Mouse (Mus musculus): Measurements from ENCODE around the gene Clip2. TPM values are rescaled to one million over a fixed set of nuclear protein-coding genes. Genes with fewer than 3 reads are reported as not detected.

Clip2 gene
- polyA plus RNA-seq, 1 experiment from 2014 or later, result 4.6 TPM

DNA sequence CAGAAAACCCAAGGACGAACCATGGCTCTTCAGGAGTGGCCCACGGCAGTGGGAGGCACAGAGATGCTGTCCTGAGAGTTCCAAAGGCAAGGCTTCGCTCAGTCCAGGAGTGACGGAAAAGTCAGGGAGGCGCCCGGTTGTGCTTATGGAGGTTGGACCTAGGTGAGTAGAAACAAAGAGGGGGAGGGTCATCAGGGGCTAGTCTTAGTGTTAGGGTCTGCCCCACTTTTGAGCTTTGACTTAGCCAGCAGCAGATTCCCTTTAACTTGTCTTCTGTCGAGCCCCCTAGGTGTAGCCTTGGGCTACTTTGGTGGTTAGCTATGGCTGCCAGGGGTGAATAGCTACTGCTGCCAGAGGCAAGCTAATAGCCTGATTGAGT, 7.8 kb upstream of the Clip2 start, which contains the start of gene Syna:
Gene Syna (minus strand): TSS at position 101 of the 379 bp plus-strand sequence.
- Histone ChIP-seq H3K4me2 (no peak within 1 kb of the TSS), H3K9ac (no peak within 1 kb of the TSS), H3K4me3 (no peak within 1 kb of the TSS), H3K36me3 (no peaks in the 10 kb centered on the region), H3K27me3 (no peaks in the 10 kb centered on the region), H3K9me3 (no peaks in the 10 kb centered on the region), H3K4me1 (peaks cover 11% of the 10 kb centered on the region), H3K27ac (no peak within 1 kb of the TSS)
- WGBS, result 89% methylated on average over 7 of the region's 7 CpGs
- no peak for ATAC-seq (ENCODE audit: borderline replicate concordance, extremely low read depth, low FRiP score, low TSS enrichment)

DNA sequence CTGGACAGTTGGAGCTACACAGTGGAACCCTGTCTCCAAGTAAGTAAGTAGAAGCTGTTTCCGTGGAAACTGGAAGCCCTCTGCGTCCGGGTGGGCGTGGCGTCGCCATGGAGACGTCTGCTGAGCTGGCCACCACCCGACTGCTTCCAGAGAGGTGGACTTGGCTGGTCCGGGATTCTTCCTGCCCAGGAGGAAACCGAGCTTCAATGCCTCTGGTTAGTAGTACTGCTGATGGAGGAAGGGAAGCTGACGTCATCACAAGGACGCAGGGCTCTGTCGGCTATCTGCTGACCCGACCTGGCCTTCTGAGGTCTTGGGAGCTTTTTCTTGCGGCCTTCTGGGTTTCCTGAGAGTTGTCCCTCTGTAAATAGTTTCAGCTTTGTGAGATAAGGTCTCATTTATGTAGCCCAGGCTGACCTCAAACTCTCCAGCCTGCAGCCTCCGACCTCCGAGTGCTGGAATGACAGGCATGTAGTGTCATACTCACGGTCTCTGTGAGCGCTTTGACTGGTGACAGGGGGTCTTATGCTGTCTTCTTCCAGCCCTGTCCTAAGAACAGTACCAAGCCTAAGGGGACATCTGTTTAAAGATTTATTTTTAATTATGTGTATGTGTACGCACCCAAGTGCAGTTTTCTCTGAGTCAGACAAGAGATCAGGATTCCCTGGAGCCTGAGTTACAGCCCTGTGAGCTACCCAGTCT, 3.4 kb upstream of the Clip2 start:
- H3K4me3 ChIP-seq, result no peak overlapping the region
- H3K36me3 ChIP-seq, result no peaks in the 10 kb centered on the region
- H3K27ac ChIP-seq, result peak overlapping the region; percentile 41
- no peaks in the 10 kb centered on the region for H3K27me3 ChIP-seq
- peak overlapping the region; percentile 39 for H3K4me2 ChIP-seq
- H3K4me1 ChIP-seq, result peaks cover 33% of the 10 kb centered on the region
- H3K9ac ChIP-seq, result no peak overlapping the region
- 7% methylated on average over 20 of the region's 20 CpGs for WGBS
- ATAC-seq (ENCODE audit: borderline replicate concordance, extremely low read depth, low FRiP score, low TSS enrichment), result peak; percentile 15; the same call in 1 of the 2 replicates
- H3K9me3 ChIP-seq, result no peaks in the 10 kb centered on the region

DNA sequence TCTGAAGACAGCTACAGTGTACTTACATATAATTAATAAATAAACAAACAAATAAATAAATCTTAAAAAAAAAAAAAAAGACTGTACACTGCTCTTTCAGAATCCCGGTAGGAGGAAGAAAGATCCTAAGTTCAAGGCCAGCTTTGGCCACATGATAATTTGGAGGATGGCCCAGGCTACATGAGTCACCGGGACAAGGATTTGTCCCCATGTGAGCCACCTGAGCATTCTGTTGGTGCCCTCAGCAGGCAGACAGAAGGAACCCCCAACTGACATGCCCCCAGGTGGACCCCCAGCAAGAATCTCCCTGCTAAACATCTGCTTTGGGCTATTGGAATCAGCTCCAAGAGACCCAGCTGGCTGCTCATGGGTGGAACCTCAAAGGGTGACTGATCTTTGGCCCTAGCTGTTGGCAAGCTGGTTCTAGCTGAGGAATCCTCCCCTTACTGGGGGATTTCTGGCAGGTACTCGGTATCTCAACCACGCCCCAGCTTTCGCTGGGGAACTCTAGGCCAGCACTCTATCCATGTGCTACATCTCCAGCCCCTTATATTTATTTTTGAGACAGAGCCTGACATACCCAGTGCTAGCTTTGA, 1.8 kb upstream of the Clip2 start:
- H3K4me3 ChIP-seq, result no peak overlapping the region
- 82% methylated on average over 5 of the region's 5 CpGs for WGBS
- H3K27ac ChIP-seq, result no peak overlapping the region
- H3K27me3 ChIP-seq, result no peaks in the 10 kb centered on the region
- no peak overlapping the region for H3K9ac ChIP-seq
- H3K4me1 ChIP-seq, result peaks cover 46% of the 10 kb centered on the region
- ATAC-seq (ENCODE audit: borderline replicate concordance, extremely low read depth, low FRiP score, low TSS enrichment), result no peak
- no peaks in the 10 kb centered on the region for H3K9me3 ChIP-seq
- no peaks in the 10 kb centered on the region for H3K36me3 ChIP-seq
- H3K4me2 ChIP-seq, result no peak overlapping the region

DNA sequence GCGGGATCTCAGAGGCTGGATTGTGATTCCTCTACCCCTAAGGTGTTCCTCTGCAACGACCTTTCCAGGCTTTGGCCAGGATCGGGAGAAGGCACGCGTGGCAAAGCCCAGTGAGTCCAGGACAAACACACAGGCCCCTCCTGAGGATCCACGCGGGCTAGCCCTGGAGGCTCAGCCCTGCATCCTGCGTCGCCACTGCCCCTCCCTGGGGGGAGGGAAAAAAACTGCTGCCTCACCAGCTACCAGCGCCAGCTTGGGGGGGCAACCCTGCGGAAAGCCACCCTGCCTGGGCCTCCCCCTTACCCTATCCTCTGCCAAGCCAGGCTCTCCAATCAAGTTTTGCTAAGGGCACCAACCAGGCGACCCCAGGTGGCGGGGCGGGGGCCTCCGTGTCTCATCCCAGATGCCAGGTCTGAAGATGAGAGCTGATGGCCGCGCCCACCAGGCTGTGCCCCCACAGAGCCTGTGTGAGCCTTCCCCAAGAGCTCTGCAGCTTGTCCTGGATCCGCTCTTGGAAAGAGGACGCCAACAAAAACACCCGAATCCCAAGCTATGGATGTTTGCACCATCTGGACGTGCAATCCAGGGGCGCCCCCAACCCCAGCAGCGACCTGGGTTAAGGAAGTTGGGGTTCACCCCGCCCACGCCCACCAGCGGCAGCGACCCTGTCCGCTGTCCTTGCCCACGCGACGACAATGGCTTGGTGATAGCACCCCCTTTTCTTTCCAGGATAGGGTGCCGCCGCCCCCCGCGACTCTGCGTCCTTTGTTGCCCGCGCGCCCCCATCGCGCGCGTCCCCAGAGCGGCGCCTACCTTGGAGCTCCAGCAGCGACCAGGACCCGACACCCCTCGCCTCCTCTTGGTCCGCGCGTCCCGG, 763 bp downstream of the Clip2 start:
- peak; percentile 5 for ATAC-seq (ENCODE audit: borderline replicate concordance, extremely low read depth, low FRiP score, low TSS enrichment)
- H3K4me3 ChIP-seq, result peak overlapping the region; percentile 93
- no peaks in the 10 kb centered on the region for H3K9me3 ChIP-seq
- H3K4me1 ChIP-seq, result peaks cover 54% of the 10 kb centered on the region
- peak overlapping the region; percentile 93 for H3K27ac ChIP-seq
- under 1% methylated on average over 50 of the region's 52 CpGs for WGBS
- H3K9ac ChIP-seq, result peak overlapping the region; percentile 80
- H3K4me2 ChIP-seq, result peak overlapping the region; percentile 91
- no peaks in the 10 kb centered on the region for H3K36me3 ChIP-seq
- no peaks in the 10 kb centered on the region for H3K27me3 ChIP-seq

DNA sequence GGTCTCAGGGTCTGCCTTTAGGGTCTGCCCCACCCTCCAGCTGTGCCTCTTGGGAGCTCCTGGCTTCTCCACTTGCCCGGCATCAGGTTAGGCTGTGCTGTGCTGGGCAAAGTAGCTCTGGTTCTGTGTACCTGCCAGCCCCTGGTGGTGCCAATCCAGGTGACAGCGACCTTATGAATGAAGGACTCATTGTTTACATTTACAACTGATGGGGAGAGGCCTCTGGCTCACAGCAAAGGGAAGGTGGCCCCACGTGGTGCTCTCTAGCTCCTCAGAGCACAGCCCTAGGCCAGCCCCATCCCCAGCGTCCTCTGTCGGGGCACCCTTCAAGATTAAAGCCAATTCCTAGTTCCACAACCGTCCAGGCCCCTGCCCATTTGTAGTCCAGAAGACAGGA, 1.4 kb downstream of the Clip2 start:
- Histone ChIP-seq H3K36me3 (no peaks in the 10 kb centered on the region), H3K9ac (peak overlapping the region; percentile 80), H3K27me3 (no peaks in the 10 kb centered on the region), H3K4me1 (peaks cover 56% of the 10 kb centered on the region), H3K27ac (peak overlapping the region; percentile 93), H3K4me3 (peak overlapping the region; percentile 93), H3K9me3 (no peaks in the 10 kb centered on the region), H3K4me2 (peak overlapping the region; percentile 91)
- no peak for ATAC-seq (ENCODE audit: borderline replicate concordance, extremely low read depth, low FRiP score, low TSS enrichment)
- WGBS, result 10% methylated on average over 6 of the region's 6 CpGs

DNA sequence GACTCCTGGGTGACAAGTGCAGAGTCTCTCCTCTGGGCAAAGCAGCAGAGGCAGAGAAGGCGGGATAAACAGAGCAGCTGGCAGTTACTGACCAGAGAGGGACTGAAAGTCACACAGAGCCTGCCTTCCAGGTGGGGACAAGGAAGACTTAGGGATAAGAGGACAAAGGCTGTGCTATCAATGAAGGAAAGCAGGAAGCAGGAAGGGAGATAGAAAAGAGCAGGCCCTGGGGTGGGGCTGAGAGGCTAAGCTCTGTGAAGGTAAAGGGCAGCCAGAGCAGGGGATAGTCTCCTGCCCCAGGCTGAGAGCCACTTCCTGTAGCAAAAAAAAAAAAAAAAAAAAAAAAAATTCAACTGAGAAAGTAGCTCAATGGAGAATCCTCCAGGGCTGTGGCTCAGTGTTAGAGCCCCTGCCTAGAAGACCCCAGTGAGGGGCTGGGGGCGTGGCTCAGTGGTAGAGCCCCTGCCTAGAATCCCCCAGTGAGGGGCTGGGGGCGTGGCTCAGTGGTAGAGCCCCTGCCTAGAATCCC, 2.5 kb downstream of the Clip2 start:
- H3K4me1 ChIP-seq, result peaks cover 52% of the 10 kb centered on the region
- WGBS, result 84% methylated on average over 3 of the region's 3 CpGs
- H3K4me2 ChIP-seq, result peak overlapping the region; percentile 91
- no peak overlapping the region for H3K9ac ChIP-seq
- H3K4me3 ChIP-seq, result no peak overlapping the region
- H3K27ac ChIP-seq, result no peak overlapping the region
- H3K36me3 ChIP-seq, result no peaks in the 10 kb centered on the region
- H3K27me3 ChIP-seq, result no peaks in the 10 kb centered on the region
- ATAC-seq (ENCODE audit: borderline replicate concordance, extremely low read depth, low FRiP score, low TSS enrichment), result no peak
- H3K9me3 ChIP-seq, result no peaks in the 10 kb centered on the region

DNA sequence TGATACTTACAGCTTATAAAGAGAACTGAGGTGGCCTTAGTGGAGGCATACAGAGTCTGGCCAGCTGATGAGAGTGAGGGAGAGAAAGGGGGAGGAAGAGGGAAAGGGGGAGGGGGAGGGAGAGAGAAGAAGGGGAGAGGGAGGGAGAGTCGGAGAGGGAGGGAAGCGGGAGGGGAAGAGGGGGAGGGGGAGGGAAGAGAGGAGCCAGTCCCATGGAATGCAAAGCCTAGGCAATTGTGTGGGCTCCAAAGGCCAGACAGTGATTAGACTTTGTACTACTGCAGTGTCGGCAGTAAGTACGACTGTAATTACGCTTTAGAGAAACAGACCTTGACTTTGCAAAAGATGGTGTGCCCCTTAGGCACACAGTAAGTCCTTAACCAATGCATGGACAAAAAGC, 3.9 kb downstream of the Clip2 start:
- H3K4me2 ChIP-seq, result no peak overlapping the region
- 36% methylated on average over 5 of the region's 5 CpGs for WGBS
- no peak overlapping the region for H3K9ac ChIP-seq
- peaks cover 59% of the 10 kb centered on the region for H3K4me1 ChIP-seq
- no peak overlapping the region for H3K27ac ChIP-seq
- no peaks in the 10 kb centered on the region for H3K36me3 ChIP-seq
- no peaks in the 10 kb centered on the region for H3K9me3 ChIP-seq
- no peak overlapping the region for H3K4me3 ChIP-seq
- H3K27me3 ChIP-seq, result no peaks in the 10 kb centered on the region
- ATAC-seq (ENCODE audit: borderline replicate concordance, extremely low read depth, low FRiP score, low TSS enrichment), result no peak

DNA sequence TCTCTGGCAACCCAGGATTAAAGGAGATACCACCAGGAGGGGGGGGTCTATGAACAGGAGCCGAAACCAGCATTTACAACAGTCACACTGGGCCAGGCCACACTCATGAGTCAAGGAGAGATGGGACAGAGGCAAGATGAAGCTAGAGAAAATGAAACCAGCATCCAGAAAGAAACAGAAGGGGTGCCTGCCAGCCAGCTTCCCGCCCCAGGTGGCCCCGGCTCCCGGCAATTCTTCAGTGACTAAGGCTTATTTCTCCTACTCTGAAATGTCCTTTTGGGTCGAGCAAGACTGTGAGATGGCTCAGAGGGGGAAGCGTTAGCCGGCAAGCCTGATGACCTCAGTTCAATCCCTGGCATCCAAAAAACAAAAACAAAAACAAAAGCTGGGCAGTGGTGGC, 5.4 kb downstream of the Clip2 start:
- WGBS, result 90% methylated on average over 7 of the region's 7 CpGs
- H3K4me1 ChIP-seq, result peaks cover 67% of the 10 kb centered on the region
- H3K9me3 ChIP-seq, result no peaks in the 10 kb centered on the region

DNA sequence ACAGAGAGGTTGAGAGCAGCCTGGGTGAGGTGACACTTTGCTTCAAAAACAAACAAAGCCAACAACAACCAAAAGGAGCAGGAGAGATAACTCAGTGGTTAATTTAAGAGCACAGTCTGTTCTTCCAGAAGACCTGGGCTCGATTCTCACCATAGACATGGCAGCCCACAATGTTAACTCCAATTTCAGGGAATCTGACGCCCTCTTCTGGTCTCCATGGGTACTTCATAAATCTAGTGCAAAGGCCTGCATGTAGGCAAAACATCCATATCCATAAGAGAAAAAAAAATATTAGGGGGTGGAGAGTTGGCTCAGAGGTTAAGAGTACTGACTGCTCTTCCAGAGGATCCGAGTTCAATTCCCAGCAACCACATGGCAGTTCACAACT, 7.0 kb downstream of the Clip2 start:
- no peak overlapping the region for H3K4me3 ChIP-seq
- no peak overlapping the region for H3K4me2 ChIP-seq
- H3K9ac ChIP-seq, result no peak overlapping the region
- H3K27me3 ChIP-seq, result no peaks in the 10 kb centered on the region
- H3K4me1 ChIP-seq, result peaks cover 67% of the 10 kb centered on the region
- H3K9me3 ChIP-seq, result no peaks in the 10 kb centered on the region
- H3K27ac ChIP-seq, result no peak overlapping the region
- ATAC-seq (ENCODE audit: borderline replicate concordance, extremely low read depth, low FRiP score, low TSS enrichment), result no peak
- WGBS, result 49% methylated on average over 3 of the region's 3 CpGs
- no peaks in the 10 kb centered on the region for H3K36me3 ChIP-seq

More for the DNA sequence above, 5.4 kb downstream of the Clip2 start:
- H3K9ac ChIP-seq, result no peak overlapping the region
- ATAC-seq (ENCODE audit: borderline replicate concordance, extremely low read depth, low FRiP score, low TSS enrichment), result no peak
- no peaks in the 10 kb centered on the region for H3K27me3 ChIP-seq
- no peaks in the 10 kb centered on the region for H3K36me3 ChIP-seq
- H3K4me3 ChIP-seq, result no peak overlapping the region
- no peak overlapping the region for H3K27ac ChIP-seq
- H3K4me2 ChIP-seq, result no peak overlapping the region

DNA sequence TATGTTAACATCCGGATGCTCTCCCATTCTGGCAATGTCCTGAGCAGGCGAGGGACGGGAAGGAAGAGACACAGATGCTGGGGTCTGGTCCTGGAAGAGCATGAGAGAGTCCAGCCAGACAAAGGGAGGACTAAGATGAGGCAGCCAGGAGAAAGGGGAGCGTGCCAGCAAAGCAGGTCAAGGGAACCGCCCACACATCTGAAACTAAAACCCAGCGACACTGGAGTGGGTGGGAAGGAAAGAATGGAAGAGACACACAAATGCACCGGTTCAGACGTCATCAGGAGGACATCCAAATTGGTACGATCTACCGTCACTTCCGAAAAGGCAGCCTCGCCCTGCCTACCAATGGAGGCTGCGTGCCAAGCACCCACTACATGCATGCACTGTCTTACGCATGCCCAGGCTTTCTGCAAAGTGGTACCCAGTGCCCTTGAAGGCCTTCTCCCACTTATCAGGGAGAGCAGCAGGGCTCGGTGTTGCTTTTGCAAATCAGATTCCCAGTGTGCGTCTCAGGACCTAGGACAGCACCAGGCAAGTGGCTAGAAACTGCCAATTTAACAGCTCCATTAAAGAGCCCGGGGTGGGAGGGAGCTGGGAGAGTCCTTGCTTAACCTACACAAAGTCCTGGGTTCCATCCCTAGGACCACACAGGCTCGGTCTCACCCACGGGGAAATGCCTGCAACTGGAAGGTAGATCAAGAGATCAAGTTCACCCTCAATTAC, 7.6 kb downstream of the Clip2 start:
- H3K27ac ChIP-seq, result no peak overlapping the region
- no peak overlapping the region for H3K4me3 ChIP-seq
- no peaks in the 10 kb centered on the region for H3K27me3 ChIP-seq
- H3K9me3 ChIP-seq, result no peaks in the 10 kb centered on the region
- no peak for ATAC-seq (ENCODE audit: borderline replicate concordance, extremely low read depth, low FRiP score, low TSS enrichment)
- no peak overlapping the region for H3K4me2 ChIP-seq
- WGBS, result 62% methylated on average over 19 of the region's 19 CpGs
- no peaks in the 10 kb centered on the region for H3K36me3 ChIP-seq
- no peak overlapping the region for H3K9ac ChIP-seq
- H3K4me1 ChIP-seq, result peaks cover 68% of the 10 kb centered on the region

DNA sequence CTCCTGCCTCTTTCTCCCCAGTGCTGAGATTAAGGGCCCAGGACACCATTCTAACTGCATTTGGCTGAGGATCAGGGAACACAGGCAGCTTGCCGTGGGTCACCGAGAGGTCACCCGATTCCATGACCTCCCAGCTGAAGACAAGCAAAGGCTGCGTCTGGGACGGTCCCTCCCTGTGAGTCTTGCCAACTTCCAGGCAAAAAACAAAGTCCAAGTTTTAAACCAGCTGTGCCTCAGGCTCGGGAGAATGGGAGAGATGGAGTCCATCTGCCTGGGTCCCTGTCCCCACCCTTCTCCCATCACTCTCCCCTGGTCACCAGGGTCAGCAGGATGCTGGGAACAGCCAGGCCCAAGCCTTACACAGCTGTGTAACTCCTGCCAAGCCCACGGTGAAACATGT, 10.6 kb downstream of the Clip2 start:
- H3K9me3 ChIP-seq, result no peaks in the 10 kb centered on the region
- WGBS, result 20% methylated on average over 7 of the region's 7 CpGs
- H3K27me3 ChIP-seq, result no peaks in the 10 kb centered on the region
- no peak overlapping the region for H3K4me3 ChIP-seq
- peak overlapping the region; percentile 96 for H3K27ac ChIP-seq
- H3K36me3 ChIP-seq, result peaks cover 7% of the 10 kb centered on the region; the same call in 1 of the 2 replicates
- H3K9ac ChIP-seq, result no peak overlapping the region
- ATAC-seq (ENCODE audit: borderline replicate concordance, extremely low read depth, low FRiP score, low TSS enrichment), result peak; percentile 86
- H3K4me2 ChIP-seq, result peak overlapping the region; percentile 7; the same call in 1 of the 2 replicates
- peaks cover 64% of the 10 kb centered on the region for H3K4me1 ChIP-seq

Measured in lung, embryonic 15.5 days (tissue).